Mouse (Mus musculus) gastrocnemius, postnatal 10 days (tissue): ENCODE results near the gene Siglecf. TPM values are rescaled to one million over a fixed set of nuclear protein-coding genes. Genes with fewer than 3 reads are reported as not detected.
"Not testable (repeated sequence)": the region's sequence is repeated elsewhere in the genome, so short reads cannot be mapped to it uniquely, and the experiment has no call there.

Experiments used
- DNase-seq: peaks from one replicate; pipeline ENCODE4 v3.0.0; 2021; ENCODE audit warnings: mixed read lengths
- long read RNA-seq, 2 experiments: library from polyadenylated mRNA; stranded (forward); transcript quantifications; one replicate each; pipeline ENCODE4 v2.0.0; 2021
- total RNA-seq, 2 experiments: library from RNA; stranded (reverse); gene quantifications; 2 replicates each; pipeline ENCODE4 v1.2.3; 2021

Gene Siglecf
- not detected for total RNA-seq
- long read RNA-seq, experiment 1, result 0 reads
- long read RNA-seq, experiment 2, result 0 reads

DNA sequence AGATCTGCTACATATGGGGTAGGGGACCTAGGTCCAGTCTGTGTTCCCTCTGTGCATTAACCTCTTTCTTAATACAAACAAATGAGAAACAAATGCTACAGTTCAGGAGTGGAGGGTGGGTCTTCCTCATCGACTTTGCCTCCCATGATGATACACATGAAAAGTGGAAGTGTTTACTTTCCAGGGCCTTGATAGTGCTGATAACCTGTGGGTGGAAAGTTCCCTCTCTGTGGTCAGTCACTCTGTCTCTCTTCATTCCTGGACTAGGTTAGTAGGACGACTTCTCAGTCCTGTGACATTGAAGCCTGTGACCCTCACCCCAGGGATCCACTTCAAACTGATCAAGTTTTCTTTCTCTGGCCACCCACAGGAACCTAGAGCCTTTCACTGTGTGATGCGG is at the start of gene Siglecf:
Siglecf (plus strand) TSS at position 188 of the 400 bp plus-strand sequence.
- no peak for DNase-seq

DNA sequence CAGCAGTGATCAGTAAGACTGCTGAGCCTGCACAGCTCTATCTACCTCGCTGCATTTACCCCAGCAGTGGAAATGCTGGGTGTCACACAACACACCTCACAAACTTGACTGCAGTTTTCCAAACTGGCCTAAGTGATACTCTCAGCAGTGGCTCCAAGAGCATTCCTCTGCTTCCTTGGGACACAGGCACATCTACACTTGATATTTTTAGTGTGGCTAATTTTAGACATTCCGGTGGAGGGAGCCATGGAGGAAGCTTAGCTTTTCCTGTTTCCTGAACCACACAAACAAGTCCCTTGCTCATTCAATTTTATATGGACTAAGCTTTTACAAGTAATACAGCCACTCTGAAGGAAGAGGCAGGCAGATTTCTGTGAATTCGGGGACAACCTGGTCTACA is 45.9 kb upstream of the Siglecf start:
- no peak for DNase-seq

DNA sequence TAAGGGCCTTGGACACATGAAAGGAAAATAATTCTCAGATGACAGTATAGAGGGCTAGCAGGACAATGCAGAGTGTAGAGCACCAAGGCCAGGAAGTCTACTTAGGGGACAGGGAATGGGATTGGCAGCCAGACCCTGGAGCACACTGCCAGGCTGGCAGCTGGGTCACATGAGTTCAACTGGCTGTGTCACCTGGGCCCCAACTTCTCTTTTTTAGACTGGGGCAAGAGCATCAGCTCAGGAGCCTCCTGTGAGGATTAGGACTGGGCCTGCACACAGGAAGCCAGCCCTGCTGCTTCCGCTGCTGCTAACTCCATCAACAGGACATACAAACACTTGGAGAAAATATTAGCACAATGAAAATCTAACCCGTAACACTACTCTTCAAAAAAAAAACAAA is 42.1 kb upstream of the Siglecf start:
- DNase-seq, result no peak

DNA sequence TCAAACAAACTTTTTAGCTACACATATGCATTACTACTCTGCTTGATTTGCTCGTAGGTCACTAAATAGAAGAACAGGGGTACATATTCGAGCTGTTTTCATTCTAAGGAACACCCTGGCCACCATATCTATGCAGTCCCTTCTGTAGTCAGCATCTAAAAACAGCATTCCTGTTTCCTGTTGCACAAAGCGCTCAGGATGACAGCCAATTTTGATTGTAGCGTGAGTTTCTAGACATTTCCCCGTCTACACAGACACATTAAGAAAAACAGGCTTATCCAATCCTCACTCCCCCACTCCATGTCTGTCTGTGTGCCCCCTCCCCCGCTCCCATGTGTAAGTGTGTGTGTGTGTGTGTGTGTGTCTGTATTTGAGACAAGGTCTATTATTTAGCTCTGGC is 39.5 kb upstream of the Siglecf start:
- DNase-seq, result no peak

DNA sequence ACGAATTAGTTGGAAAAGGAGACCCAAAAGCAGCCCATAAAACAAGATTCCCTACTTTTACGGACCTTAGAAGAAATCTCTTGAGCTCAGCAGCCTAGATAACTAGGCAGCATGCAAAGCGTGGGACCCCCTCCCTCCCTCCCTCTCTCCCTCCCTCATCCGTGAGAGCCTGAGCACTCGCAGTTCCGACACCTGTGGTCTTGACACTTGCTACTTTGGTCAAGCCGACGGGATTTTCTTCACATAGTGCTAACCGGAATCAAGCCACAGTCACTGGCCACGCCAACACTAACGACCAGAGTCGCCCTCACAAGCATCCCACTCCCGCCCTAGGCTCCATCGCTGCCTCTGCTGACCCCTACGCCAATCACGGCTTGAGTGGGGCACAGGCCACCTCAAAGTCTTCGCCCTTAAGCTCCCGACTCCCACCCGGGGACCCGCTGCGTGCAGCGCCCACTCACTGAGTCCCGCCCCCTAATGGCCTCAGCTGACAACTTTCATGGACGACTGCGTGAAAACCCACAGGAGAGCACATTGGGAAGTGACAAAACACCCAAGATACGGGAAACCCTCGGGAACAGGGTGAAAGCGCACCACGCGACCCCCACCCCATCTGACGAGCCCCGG is 38.6 kb upstream of the Siglecf start:
- DNase-seq, result no peak

DNA sequence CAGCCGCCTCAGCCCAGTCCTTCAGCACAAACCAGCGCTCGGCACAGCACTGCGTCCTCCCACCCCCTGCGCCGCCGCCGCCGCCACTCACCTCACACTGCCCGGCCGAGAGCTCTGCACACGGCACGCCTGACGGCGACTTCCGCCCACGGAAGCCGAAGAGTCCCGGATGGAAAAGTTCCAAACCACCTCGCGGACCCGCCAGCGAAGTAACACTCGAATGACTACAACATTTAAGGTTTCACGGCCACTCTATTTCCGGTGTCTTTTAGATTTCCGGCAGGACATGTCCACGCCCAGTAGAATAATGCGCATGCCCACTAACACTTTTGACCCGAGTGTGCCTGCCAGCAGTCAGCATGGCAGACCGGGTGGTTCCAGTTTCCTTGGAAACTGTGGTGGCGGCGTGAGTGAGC is 38.1 kb upstream of the Siglecf start, which contains the start of gene Zfp715:
Zfp715 (minus strand) TSS at position 282 of the 416 bp plus-strand sequence.
- DNase-seq, result peak; percentile 82

DNA sequence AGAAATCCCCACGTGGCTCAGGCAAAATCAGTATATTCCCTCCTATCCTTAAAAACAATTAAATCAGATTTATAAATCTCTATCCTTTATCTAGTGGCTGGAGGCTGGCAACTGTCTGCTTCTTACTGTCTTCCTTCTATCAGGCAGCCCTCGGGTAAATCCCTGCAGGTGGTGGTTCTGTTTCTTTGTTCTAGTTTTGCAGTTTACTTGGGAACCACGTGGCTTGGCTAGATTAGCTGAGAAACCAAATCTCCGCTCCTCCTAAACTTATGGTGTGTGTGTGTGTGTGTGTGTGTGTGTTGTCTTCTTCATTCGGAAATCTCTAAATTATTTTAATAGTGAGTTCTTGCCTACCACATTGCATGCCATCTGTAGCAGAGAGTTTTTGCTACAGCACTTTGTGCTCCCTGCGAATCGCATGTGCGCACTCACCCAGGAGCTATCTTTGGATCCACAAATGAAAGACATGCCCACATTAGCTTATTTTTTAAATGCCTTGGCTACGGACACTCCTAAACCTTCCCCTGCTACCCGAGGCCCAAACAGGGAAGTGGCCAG is 24.8 kb upstream of the Siglecf start:
- DNase-seq, result no peak

DNA sequence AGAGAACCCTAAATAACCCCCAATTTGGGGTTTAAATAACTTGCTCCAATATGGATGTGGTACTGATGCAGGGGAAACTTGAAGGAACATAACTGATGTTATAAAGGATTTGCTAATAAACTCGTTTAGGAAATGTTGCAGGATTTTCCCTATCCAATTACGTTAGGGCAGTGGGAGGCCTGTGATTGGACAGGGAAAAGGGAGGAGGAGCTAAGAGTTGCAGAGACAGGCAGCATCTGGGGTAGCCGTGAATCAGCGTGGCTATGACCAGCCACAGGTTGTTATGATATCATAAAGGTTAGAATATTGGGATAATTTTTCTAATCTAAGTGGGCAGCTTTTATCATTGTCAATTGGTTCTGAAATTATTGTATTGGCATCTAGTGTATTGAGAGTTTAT is 23.0 kb upstream of the Siglecf start:
- DNase-seq, result no peak

DNA sequence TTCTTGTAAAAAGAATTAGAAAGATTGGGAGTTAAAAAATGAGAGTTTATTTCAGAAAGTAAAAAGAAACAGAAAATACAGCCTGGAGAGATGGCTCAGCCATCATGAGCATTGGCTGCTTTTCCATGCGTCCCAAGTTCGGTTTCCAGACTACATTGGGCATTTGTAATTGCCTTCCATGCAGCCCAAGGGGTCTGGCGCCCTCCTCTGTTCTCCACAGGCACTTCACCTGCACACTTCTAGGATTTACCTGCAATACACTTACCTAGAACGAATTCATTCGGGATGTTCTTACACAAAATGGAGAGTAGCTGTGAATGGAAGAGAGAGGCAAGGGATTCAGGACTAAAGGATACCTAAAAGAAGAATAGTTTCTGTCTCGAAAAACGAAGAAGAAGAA is 17.9 kb upstream of the Siglecf start:
- DNase-seq, result peak; percentile 38

DNA sequence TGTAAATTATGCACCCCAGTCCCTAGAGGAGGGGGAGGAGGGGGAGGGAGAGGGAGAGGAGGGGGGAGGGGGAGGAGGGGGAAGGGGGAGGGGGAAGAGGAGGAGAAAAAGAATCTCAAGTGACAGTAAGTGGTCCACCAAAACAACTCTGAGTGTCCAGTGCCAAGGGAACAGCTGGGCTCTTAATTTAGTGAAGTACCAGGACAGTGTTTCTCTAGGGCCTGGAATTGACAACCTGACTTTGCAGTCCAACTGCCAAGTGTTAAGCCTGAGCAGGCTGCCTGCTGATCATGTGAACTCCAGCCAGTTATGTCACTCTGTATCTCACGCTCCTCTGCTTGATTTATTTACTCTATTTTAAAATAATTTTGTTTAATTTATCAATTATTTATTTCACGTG is 17.2 kb upstream of the Siglecf start:
- no peak for DNase-seq

DNA sequence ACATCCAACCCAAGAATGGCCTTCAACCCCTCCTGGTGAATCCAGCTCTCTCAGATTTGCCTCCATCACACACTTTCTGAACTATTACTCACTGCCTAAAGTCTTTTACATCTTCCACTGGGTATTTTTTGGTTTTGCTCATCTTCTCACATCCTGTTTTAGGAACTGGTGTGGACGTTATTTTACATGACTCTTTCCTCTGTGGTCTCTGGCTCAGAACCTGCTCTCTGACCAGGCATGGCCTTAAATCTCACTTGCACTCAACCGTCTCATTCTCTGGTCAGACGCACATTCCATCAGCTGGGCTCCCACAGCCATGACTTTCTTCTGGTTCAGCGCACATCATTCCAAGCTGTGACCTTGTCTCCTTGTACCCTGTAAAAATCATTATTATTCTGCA is 10.4 kb upstream of the Siglecf start:
- no peak for DNase-seq

DNA sequence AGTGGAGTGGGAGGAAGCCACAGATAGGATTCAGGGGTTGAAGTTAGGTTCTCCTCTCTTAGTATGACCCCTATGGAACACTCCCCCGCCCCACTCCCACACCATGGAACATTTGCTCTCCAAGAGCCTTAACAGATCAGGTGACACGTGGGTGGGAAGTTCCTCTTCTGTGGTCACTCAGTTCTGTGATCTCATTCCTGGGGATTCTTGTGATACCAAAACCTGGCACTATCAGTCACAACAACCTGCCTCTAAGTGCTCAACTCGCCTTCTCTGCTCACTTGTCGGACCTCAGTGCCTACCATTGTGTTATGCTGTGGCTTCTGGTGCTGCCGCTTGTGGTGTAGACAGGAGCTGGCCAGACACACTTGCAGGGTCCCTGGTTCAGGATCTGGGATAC is 8.0 kb upstream of the Siglecf start:
- no peak for DNase-seq

DNA sequence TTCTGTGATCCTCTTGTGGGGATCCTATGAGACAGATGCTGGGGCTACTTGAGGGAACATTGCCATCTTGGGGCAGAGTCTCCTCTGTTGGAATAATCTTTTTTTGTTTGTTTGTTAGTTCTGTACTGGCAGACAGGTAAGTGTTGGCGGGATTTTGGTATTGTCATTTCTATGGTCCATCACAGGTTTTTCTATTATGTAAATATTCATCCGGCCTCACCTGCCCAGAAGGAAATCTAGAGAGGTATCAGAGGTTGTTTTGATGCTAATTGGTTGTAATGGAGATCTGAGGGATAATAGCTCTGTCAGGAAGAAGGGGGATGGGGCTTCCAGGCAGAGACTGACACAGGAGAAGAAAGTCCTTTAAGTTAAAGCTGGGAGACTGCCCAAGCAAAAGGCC is 7.1 kb upstream of the Siglecf start:
- no peak for DNase-seq

DNA sequence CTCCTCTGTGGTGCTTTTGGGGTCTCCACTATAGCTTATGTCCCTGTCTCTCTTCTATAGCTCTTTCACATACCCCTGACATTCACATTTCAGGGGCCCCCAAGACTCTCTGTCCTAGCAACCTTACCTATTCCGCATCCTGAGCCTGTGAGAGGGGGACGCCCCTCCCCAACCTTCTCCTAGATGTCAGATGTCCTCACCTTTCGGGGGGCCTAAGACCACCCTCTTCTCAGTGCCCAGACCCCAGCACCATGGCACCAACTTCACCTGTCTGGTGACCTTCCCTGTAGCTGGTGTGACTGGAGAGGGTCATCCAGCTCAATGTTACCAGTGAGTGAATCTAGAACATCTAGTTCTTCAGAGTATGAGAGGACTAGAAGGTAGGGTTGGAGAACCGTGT is 6.7 kb upstream of the Siglecf start:
- DNase-seq, result no peak

DNA sequence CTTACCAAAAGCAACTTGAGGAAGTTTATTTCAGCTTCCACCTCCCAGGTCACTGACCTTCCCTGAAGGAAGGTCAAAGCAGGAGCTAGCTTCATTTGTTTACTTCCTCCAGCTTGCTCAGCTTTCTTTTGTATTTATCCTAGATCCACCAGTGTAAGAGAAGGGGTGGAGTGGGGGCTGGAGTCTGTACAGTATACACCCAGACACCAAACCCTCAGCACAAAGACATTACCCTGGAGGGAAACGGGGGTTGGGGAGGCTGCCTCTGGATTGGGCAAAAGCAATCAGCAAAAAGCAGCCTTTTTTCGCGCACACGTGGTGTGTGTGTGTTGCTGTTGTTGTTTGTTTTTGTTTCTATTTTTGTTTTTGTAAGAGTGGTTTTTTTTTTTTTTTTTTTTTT is 5.0 kb upstream of the Siglecf start:
- no peak for DNase-seq

DNA sequence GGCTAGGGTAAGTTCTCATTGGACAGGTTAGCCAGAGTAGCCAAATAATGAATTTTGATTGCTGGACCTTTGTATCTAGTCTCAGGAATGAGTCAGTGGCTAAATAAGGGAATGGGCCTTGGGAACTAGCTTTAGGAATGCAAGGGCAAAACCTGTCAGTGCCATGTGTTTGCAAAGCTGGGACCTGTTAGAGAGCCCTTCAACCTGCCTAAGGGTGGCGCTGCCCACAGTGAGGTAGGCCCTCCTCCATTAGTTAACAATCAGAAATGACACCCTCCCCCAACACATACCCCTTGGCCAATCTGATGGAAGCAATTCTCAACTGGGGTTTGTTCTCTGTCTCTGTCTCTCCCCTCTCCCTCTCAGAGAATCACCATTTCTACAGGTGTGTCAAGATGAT is 4.6 kb upstream of the Siglecf start:
- DNase-seq, result no peak

DNA sequence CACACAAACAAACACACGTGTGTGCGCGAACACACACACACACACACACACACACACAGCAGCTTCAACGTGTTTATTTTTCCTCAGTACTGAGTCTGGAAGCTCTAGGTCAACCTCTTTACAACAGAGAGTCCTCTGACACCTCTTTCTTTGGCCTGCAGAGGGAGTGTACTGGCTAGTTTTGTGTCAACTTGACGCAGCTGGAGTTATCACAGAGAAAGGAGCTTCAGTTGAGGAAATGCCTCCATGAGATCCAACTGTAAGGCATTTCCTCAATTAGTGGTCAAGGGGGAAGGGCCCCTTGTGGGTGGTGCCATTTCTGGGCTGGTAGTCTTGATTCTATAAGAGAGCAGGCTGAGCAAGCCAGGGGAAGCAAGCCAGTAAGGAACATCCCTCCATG is 1.5 kb upstream of the Siglecf start:
- DNase-seq, result not testable (repeated sequence)

DNA sequence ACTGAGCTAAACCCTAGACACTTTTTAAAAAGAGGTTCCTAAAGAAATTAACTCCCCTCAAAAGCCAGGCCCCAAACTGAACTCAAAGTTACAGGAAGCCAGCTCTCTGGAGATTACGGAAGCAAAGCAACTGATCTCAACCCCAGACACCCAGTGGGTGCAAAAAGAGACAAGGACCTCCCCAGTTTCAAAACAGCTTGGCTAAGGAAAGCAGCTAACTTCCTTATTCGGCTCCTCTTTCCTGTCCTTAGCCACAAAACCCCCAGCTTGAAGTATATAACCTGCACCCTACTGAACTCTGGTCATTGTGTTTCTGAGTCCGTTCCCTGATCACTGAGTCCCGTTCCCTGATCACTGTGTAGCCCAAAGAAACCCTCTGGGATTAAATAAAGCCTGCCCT is 2.0 kb downstream of the Siglecf start:
- DNase-seq, result no peak

DNA sequence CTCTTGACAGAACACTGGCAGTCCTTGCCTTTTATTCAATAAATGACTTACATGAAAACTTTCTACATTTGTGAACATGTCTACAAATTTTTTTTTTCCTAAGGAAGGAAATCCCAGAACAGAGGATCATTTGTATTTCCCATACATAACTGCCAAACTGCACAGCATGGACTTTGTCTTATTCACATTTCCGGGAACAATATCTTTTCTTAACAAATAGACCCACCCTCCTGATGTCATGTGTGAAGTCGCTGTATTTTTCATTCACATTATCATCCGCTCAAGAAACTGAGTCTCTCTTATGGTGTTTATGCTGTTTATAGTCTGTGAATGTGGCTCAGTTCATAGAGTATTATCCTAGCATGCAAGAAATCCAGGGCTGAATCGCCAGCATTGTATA is 2.6 kb downstream of the Siglecf start:
- no peak for DNase-seq

DNA sequence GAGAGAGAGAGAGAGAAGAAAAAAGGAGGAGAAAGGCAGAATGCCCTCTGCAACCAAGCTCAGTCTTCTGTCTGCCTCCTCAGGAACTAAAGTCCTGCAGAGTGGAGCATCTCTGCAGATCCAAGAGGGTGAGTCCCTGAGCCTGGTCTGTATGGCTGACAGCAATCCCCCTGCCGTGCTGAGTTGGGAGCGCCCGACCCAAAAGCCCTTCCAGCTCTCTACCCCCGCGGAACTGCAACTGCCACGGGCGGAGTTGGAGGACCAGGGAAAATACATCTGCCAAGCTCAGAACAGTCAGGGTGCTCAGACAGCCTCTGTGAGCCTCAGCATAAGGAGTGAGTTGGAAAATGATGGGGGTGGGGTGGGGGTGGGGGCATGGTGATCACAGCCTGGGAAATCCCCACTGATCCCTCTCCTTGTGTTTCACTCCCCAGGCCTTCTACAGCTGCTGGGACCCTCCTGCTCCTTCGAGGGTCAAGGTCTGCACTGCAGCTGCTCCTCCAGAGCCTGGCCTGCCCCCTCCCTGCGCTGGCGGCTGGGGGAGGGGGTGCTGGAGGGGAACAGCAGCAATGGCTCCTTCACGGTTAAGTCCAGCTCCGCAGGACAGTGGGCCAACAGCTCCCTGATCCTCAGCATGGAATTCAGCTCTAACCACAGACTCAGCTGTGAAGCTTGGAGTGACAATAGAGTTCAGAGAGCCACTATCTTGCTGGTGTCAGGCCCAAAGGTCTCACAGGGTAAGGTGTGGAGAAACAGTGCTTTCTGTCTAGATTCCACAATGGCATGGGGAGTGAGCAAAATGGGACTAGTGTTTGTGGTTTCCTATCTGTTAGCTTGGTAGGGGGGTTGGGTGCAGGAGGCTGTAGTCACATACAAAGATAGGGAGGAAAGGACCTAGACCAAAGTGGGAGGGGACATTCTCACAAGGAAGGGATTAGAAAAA is 4.0 kb downstream of the Siglecf start:
- no peak for DNase-seq

DNA sequence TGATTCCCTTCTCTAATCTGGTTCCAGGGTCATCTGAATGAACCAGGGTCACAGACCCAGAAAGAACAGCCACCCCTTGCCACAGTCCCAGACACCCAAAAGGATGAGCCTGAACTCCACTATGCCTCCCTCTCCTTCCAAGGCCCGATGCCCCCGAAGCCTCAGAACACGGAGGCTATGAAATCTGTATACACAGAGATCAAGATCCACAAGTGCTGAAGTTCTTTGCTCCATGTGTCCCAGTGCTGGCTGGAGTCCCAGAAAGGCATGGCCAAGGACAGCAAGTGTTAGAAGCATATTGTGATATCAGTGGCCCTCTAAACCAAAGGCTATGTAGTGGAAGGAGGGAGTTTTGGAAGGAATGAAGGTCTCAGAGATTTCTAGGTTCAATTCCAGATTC is 7.4 kb downstream of the Siglecf start:
- no peak for DNase-seq

DNA sequence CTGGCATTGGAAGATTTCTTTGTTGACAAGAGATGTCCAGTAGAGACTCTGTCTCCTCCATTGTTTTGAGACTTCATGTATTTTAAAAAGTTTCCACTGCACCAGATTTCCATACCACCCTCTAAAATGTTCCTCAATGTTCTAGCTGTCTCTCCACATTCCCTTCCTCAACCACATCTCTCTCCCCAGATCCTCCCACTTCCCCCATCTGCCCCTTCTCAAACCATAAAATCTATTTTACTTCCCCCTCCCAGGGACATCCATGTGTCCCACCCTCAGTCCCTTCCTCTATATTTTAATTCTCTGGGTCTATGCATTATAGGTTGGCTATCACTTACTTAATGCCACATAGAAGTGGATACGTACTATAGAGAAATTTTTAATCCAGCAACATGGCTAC is 10.3 kb downstream of the Siglecf start:
- no peak for DNase-seq

DNA sequence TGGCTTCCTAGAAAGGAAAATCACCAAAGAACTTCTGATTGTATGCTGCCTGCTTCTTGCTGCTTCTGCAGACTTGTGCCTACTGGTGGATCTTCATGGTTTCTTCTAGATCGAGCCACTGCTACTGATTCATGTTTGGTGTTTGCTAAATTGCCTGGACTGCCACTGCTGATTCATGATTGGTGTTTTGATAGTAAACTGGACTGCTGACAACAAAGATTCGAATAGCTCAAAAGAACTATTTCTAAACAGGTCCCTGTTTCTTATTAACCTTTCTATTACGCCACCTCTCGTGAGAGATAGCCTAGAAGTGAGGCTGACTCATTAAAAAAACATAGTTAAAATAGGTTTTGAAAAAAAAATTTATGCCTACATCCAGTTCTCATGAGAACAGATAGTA is 10.9 kb downstream of the Siglecf start:
- DNase-seq, result no peak
